Mouse (Mus musculus) monocyte, adult 2 months (primary cell): Measurements from ENCODE around the gene Ggcx.
"Not testable (repeated sequence)": the region's sequence is repeated elsewhere in the genome, so short reads cannot be mapped to it uniquely, and the experiment has no call there.

Experiments
- DNase-seq, 2 experiments: peaks; one replicate each; pipeline ENCODE4 v3.0.0; 2022; ENCODE audit warnings: low spot score in 2 of 2, low read depth in 1 of 2

Gene Ggcx

GRCm38 (mm10) chr6:72428036-72428435 lies 13.9 kb downstream of the Ggcx start:
- peak; percentile 38 to 46 for DNase-seq

GRCm38 (mm10) chr6:72429061-72429842 lies 15.1 kb downstream of the Ggcx start:
- DNase-seq = no peak

- DNase-seq = no peak
Observed at GRCm38 (mm10) chr6:72430989-72431921, 17.1 kb downstream of the Ggcx start.

GRCm38 (mm10) chr6:72432153-72432552 lies 18.0 kb downstream of the Ggcx start:
- DNase-seq = no peak

GRCm38 (mm10) chr6:72438226-72438625 lies 24.1 kb downstream of the Ggcx start:
- no peak for DNase-seq

- DNase-seq = peak; percentile 76 to 84
Observed at GRCm38 (mm10) chr6:72438862-72439354, 24.8 kb downstream of the Ggcx start.

GRCm38 (mm10) chr6:72439355-72440185 lies 25.5 kb downstream of the Ggcx start, which contains the start of gene Mat2a:
Gene Mat2a, minus strand, starts transcription at chr6:72439558.
- DNase-seq = peak; percentile 87 to 94

GRCm38 (mm10) chr6:72440186-72440990 lies 26.3 kb downstream of the Ggcx start:
- no peak for DNase-seq

GRCm38 (mm10) chr6:72442921-72443604 lies 29.0 kb downstream of the Ggcx start:
- no peak for DNase-seq

- no peak for DNase-seq
Observed at GRCm38 (mm10) chr6:72445011-72445410, 30.9 kb downstream of the Ggcx start.

GRCm38 (mm10) chr6:72447487-72447886 lies 33.4 kb downstream of the Ggcx start:
- DNase-seq = no peak

- DNase-seq = not testable (repeated sequence)
Observed at GRCm38 (mm10) chr6:72451778-72452177, 37.7 kb downstream of the Ggcx start.

GRCm38 (mm10) chr6:72452329-72452728 lies 38.2 kb downstream of the Ggcx start:
- no peak for DNase-seq

- no peak for DNase-seq
Observed at GRCm38 (mm10) chr6:72453578-72453977, 39.5 kb downstream of the Ggcx start.

GRCm38 (mm10) chr6:72454072-72454746 lies 40.1 kb downstream of the Ggcx start:
- no peak for DNase-seq

- no peak for DNase-seq
Observed at GRCm38 (mm10) chr6:72454833-72455373, 40.8 kb downstream of the Ggcx start.

GRCm38 (mm10) chr6:72456567-72456966 lies 42.5 kb downstream of the Ggcx start:
- no peak for DNase-seq

GRCm38 (mm10) chr6:72458418-72458817 lies 44.3 kb downstream of the Ggcx start:
- DNase-seq = no peak

- no peak for DNase-seq
Observed at GRCm38 (mm10) chr6:72458921-72459320, 44.8 kb downstream of the Ggcx start.
